Mouse (Mus musculus): Measurements from ENCODE around the gene Lrit2. TPM values are rescaled to one million over a fixed set of nuclear protein-coding genes. Genes with fewer than 3 reads are reported as not detected.

Gene Lrit2
- polyA plus RNA-seq, 1 experiment from 2014 or later: not detected

Other genes with a start within 250 kb of the Lrit2 start
- 53.1 and 64.5 TPM in 2 replicates for gene Ccser2, start 99.2 kb upstream of the Lrit2 start, polyA plus RNA-seq (2014; fragmentation: Nextera tagmentation; extraction: Ambion mirVana)
- not detected in 2 replicates for gene Rgr, start 19.0 kb upstream of the Lrit2 start, polyA plus RNA-seq (2014; fragmentation: Nextera tagmentation; extraction: Ambion mirVana)
- not detected in 2 replicates for gene Lrit1, start 13.1 kb upstream of the Lrit2 start, polyA plus RNA-seq (2014; fragmentation: Nextera tagmentation; extraction: Ambion mirVana)
- gene Cdhr1, start 30.4 kb downstream of the Lrit2 start, polyA plus RNA-seq (2014; fragmentation: Nextera tagmentation; extraction: Ambion mirVana): 3.1 and 4.6 TPM in 2 replicates
- gene 2610528A11Rik, start 46.1 kb downstream of the Lrit2 start, polyA plus RNA-seq (2014; fragmentation: Nextera tagmentation; extraction: Ambion mirVana): 0.51 TPM in 1 of 2 replicates, not detected in the other
- 189 and 206 TPM in 2 replicates for gene Ghitm, start 67.3 kb downstream of the Lrit2 start, polyA plus RNA-seq (2014; fragmentation: Nextera tagmentation; extraction: Ambion mirVana)